Mouse (Mus musculus) megakaryocyte, embryonic 14.5 days (primary cell): ENCODE results near the gene Dhrs3.

Experiments
- FLI1 ChIP-seq: IDR thresholded peaks from 2 replicates; pipeline ENCODE4 v1.6.1; 2012; ENCODE audit warnings: low read length, inconsistent platforms, mixed read lengths
- GATA1 ChIP-seq: IDR thresholded peaks from 3 replicates; pipeline ENCODE4 v1.6.1; 2012; ENCODE audit warnings: mixed read lengths, low read length, inconsistent platforms, borderline replicate concordance

GRCm38 (mm10) chr4:144918501-144918900, 25.9 kb downstream of the Dhrs3 start:
- no peak for TF ChIP-seq FLI1
- no peak for TF ChIP-seq GATA1
